Mouse (Mus musculus) ES-Bruce4 (cell line): ENCODE results near the gene Slc16a3.

ENCODE experiments used
- CTCF ChIP-seq: IDR thresholded peaks from one replicate; pipeline ENCODE4 v1.8.1; 2011; ENCODE audit warnings: low read depth, low read length
- POLR2A ChIP-seq: IDR thresholded peaks from one replicate; pipeline ENCODE4 v1.8.1; 2011; ENCODE audit warnings: low read length; ENCODE audit not compliant: insufficient read depth

- TF ChIP-seq CTCF (no peak), POLR2A (no peak)
Observed at GRCm38 (mm10) chr11:120990126-120990781, 42.0 kb downstream of the Slc16a3 start.
